22 mouse cellular contexts compared by ENCODE assay signal in the genomic region with DNA sequence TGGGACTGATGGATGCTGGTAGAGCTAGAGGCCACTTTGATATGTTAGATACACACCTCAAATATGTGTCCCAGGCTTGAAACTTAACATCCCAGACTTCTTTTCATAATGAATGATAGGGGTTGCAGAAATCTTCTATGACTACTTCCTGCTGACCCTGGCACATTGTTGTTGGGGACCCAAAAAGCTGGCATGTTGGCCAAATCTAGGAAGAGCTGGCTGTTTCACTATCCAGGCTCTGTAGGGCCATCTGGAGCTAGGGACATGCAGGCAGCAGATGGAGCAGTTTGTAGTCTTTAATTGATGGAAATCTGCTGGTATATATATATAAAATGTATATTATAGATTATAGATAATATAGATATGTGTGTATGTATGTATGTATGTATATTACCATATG. TPM values are rescaled to one million over a fixed set of nuclear protein-coding genes. Genes with fewer than 3 reads are reported as not detected.
"Had no signal": no experiment of that assay in that cellular context is flagged by ENCODE, and none has a peak within 500 bp of the region (broad histone marks: within the 10 kb centered on the region; RNA-seq: fewer than 3 reads in every experiment).

No protein-coding gene starts in this region.

- H3K4me2 ChIP-seq: neural tube, embryonic 15.5 days; stomach, embryonic 15.5 days had no signal

- H3K27me3 ChIP-seq: neural tube, embryonic 15.5 days; stomach, embryonic 15.5 days had no signal

- H3K9me3 ChIP-seq: neural tube, embryonic 15.5 days; stomach, embryonic 15.5 days had no signal

- H3K9ac ChIP-seq: neural tube, embryonic 15.5 days; stomach, embryonic 15.5 days had no signal

- H3K4me1 ChIP-seq: neural tube, embryonic 15.5 days; stomach, embryonic 15.5 days had no signal

- DNase-seq: retina, postnatal 1 day; right cerebral cortex, adult 18-20 months; right cerebral cortex, postnatal 14 days; right cerebral cortex, postnatal 25 days; right cerebral cortex, postnatal 4 days; spleen, adult 18-20 months; thymus, adult 18-20 months; thymus, adult 2 months; thymus, postnatal 14 days; thymus, postnatal 25 days; thymus, postnatal 36 days; thymus, postnatal 4 days had no signal

- H3K27ac ChIP-seq: neural tube, embryonic 15.5 days; stomach, embryonic 15.5 days; stomach, postnatal 0 days had no signal

- H3K4me3 ChIP-seq: neural tube, embryonic 15.5 days; stomach, embryonic 15.5 days had no signal

- H3K36me3 ChIP-seq: neural tube, embryonic 15.5 days; stomach, embryonic 15.5 days had no signal

RNA-seq across cellular contexts. Expression of a gene that starts 8.3 kb away (rescaled TPM):
- total RNA-seq: neutrophil, adult 5-6 weeks had no signal
- polyA plus RNA-seq: neural tube, embryonic 14.5 days; neural tube, embryonic 15.5 days; small intestine, adult 2 months; spleen, adult 2 months; stomach, embryonic 15.5 days; stomach, postnatal 0 days; thymus, adult 2 months; thymus, postnatal 0 days; urinary bladder, adult 2 months had no signal

RNA-seq across cellular contexts. Expression of a gene that starts 14.5 kb away (rescaled TPM):
- total RNA-seq: neutrophil, adult 5-6 weeks had no signal

RNA-seq across cellular contexts. Expression of a gene that starts 56.3 kb away (rescaled TPM):
- polyA plus RNA-seq: testis, adult 2 months had no signal
